Mouse (Mus musculus) heart, adult 2 months (tissue): Measurements from ENCODE around the gene Gm21903. TPM values are rescaled to one million over a fixed set of nuclear protein-coding genes. Genes with fewer than 3 reads are reported as not detected.

Experiments used
- DNase-seq, 2 experiments: peaks; one replicate each; pipeline ENCODE4 v3.0.0; 2021
- H3K27ac ChIP-seq: fragments of 200-600 bp; 2 replicates; pipeline ENCODE4 v1.8.1; 2022
- H3K27me3 ChIP-seq: fragments of 200-500 bp; 2 replicates; pipeline ENCODE4 v1.6.1; 2012; ENCODE audit warnings: mild to moderate bottlenecking, low read length, inconsistent platforms, mixed read lengths; ENCODE audit not compliant: control insufficient read depth, insufficient read depth
- H3K36me3 ChIP-seq: fragments of 200-500 bp; 2 replicates; pipeline ENCODE4 v1.6.1; 2012; ENCODE audit warnings: low read length, inconsistent platforms; ENCODE audit not compliant: control insufficient read depth, insufficient read depth
- H3K4me1 ChIP-seq: fragments of 200-500 bp; 2 replicates; pipeline ENCODE4 v1.6.1; 2011; ENCODE audit warnings: low read length; ENCODE audit not compliant: control insufficient read depth, insufficient read depth
- H3K4me3 ChIP-seq: fragments of 200-600 bp; 2 replicates; pipeline ENCODE4 v1.8.1; 2022
- H3K79me2 ChIP-seq: fragments of 200-500 bp; replicated peaks from 2 replicates; pipeline ENCODE4 v1.6.1; 2012; ENCODE audit warnings: mild to moderate bottlenecking, inconsistent platforms, low read length, moderate library complexity, mixed read lengths; ENCODE audit not compliant: control insufficient read depth, insufficient read depth
- H3K9ac ChIP-seq: fragments of 200-500 bp; 2 replicates; pipeline ENCODE4 v1.6.1; 2012; ENCODE audit warnings: low read depth, mild to moderate bottlenecking, control low read depth, inconsistent platforms, low read length, mixed read lengths
- CTCF ChIP-seq: fragments of 200-600 bp; IDR thresholded peaks from 2 replicates; pipeline ENCODE4 v1.8.1; 2022; ENCODE audit warnings: antibody characterized with exemption, mild to moderate bottlenecking, moderate library complexity
- EP300 ChIP-seq: fragments of 200-500 bp; IDR thresholded peaks from 2 replicates; pipeline ENCODE4 v1.6.1; 2011; ENCODE audit warnings: low read depth, low read length, control low read depth; ENCODE audit not compliant: insufficient read depth
- POLR2A ChIP-seq: fragments of 200-500 bp; IDR thresholded peaks from 2 replicates; pipeline ENCODE4 v1.6.1; 2011; ENCODE audit warnings: mild to moderate bottlenecking, low read depth, low read length, control low read depth; ENCODE audit not compliant: insufficient read depth
- WGBS: fragments of 180-500 bp; shearing (Covaris S2); methylation state at CpG from one replicate; pipeline ENCODE4 v1.1.7; 2018; 5-methylcytosine and 5-hydroxymethylcytosine counted together
- intact Hi-C: fragments of 180-260 bp; cut with DNase I; formaldehyde crosslinking; loops from one replicate; pipeline ENCODE4 v1.15.1; 2025
- polyA plus RNA-seq: library from polyadenylated mRNA; depleted of rRNA; stranded (reverse); fragments of >200 nt; gene quantifications from 2 replicates; pipeline ENCODE4 v1.2.3, GENCODE M21; 2012; rRNA removed
- total RNA-seq, 2 experiments: library from RNA; stranded (reverse); gene quantifications; 2 replicates each; pipeline ENCODE4 v1.2.3; 2021

The Gm21903 gene
- total and polyA plus RNA-seq, 3 experiments, result not detected

GRCm38 (mm10) chr17:39009846-39010245 is 33.3 kb downstream of the Gm21903 start:
- WGBS, result 75% methylated on average over 1 of the region's 1 CpGs
- Histone ChIP-seq H3K4me1 (no peaks in the 10 kb centered on the region), H3K27ac (no peak overlapping the region), H3K36me3 (no peaks in the 10 kb centered on the region), H3K4me3 (no peak overlapping the region), H3K27me3 (no peaks in the 10 kb centered on the region), H3K9ac (no peak overlapping the region), H3K79me2 (no peaks in the 10 kb centered on the region)
- TF ChIP-seq CTCF (no peak), EP300 (no peak), POLR2A (no peak)
- no peak for DNase-seq
- intact Hi-C loops, result no loop called here

Other genes with a start within 250 kb of the Gm21903 start
- gene Esp24, start 6.6 kb downstream of the Gm21903 start, total RNA-seq, result not detected
- not detected in 2 replicates for gene Esp24, start 6.6 kb downstream of the Gm21903 start, polyA plus RNA-seq
- gene Esp23, start 33.7 kb upstream of the Gm21903 start, total RNA-seq, result not detected
- gene Esp23, start 33.7 kb upstream of the Gm21903 start, polyA plus RNA-seq, result not detected in 2 replicates
- not detected for gene Esp22, start 52.0 kb upstream of the Gm21903 start, total RNA-seq
- gene Esp22, start 52.0 kb upstream of the Gm21903 start, polyA plus RNA-seq, result not detected in 2 replicates